ENCODE assay signal across 1 mouse cellular context in genomic region chr15:103280817-103281464, GRCm38 (mm10).
TF ChIP-seq lines count a peak whose summit lies in the region.

No protein-coding gene starts in this region.

TF ChIP-seq in MEL, 35 proteins besides CTCF, POLR2A, EP300 and RAD21:
- TF ChIP-seq RCOR1 (IDR thresholded peaks at IDR 0.05; ENCODE audit: low read depth, low read length) (no peak), GABPA (IDR thresholded peaks at IDR 0.05; ENCODE audit: low read depth, low read length) (no peak; the same call in 1 of the 2 replicates), GATA1 (IDR thresholded peaks at IDR 0.05; ENCODE audit: low read depth, low read length) (0 out of 2 replicates have a peak, but pooled peaks have one; percentile 19), CHD2 (IDR thresholded peaks at IDR 0.05; ENCODE audit: low read length) (no peak), MYC (IDR thresholded peaks at IDR 0.05; ENCODE audit: low read depth, low read length) (no peak), ETS1 (IDR thresholded peaks at IDR 0.05; ENCODE audit: low read depth, low read length) (no peak), TBP (IDR thresholded peaks at IDR 0.05; ENCODE audit: low read depth, low read length) (no peak), SMC3 (IDR thresholded peaks at IDR 0.05; ENCODE audit: low read depth, low read length) (peak; percentile 54), TCF12 (IDR thresholded peaks at IDR 0.05; ENCODE audit: low read depth, low read length) (no peak), ELF1 (IDR thresholded peaks at IDR 0.05; ENCODE audit: low read depth, low read length) (no peak), ZNF384 (IDR thresholded peaks at IDR 0.05; ENCODE audit: low read depth, low read length) (peak; percentile 73), ZC3H11A (IDR thresholded peaks at IDR 0.05; ENCODE audit: low read depth, low read length) (0 out of 2 replicates have a peak, but pooled peaks have one; percentile 23), KAT2A (conservative IDR thresholded peaks at IDR 0.05; ENCODE audit: low read depth, low read length) (no peak)
TF ChIP-seq in MEL: peak in this region for 4.
